Comparison of ENCODE assay signal across 8 mouse cellular contexts in genomic region chr4:65420511-65420931, GRCm38 (mm10).
DNase-seq lines count a peak whose midpoint lies in the region; ATAC-seq lines count a peak whose summit lies in the region.

No protein-coding gene starts in this region.

- no peak overlapping the region for H3K9ac ChIP-seq in forebrain, embryonic 16.5 days (replicated peaks; ENCODE audit: low read depth, low read length)
- no peak overlapping the region for H3K9ac ChIP-seq in kidney, embryonic 14.5 days (ENCODE audit: low read depth, low read length)

- 2% methylated on average over 3 of the region's 3 CpGs for WGBS in forebrain, embryonic 16.5 days
- WGBS in kidney, embryonic 14.5 days, result 25% methylated on average over 3 of the region's 3 CpGs

- peak; percentile 73 for ATAC-seq in forebrain, embryonic 16.5 days
- peak; percentile 81; the same call in 1 of the 2 replicates for ATAC-seq in kidney, embryonic 14.5 days (ENCODE audit: low FRiP score, low TSS enrichment)
- no peak for ATAC-seq in frontal cortex, adult (ENCODE audit: low TSS enrichment)

- peak overlapping the region; percentile 44 for H3K27ac ChIP-seq in forebrain, embryonic 16.5 days (ENCODE audit: low read length)
- peak overlapping the region; percentile 38; the same call in 1 of the 2 replicates for H3K27ac ChIP-seq in kidney, embryonic 14.5 days (ENCODE audit: low read depth, low read length)

- DNase-seq in adrenal gland, adult 2 months, result peak; percentile 20
- DNase-seq in adrenal gland, adult 18-20 months (ENCODE audit: low spot score in 2 of 2), result no peak
- DNase-seq in NIH3T3 (ENCODE audit: low read depth), result peak; percentile 96
- peak; percentile 70 to 88 for DNase-seq in lung, postnatal 4 days
- DNase-seq in thymus, postnatal 4 days, result no peak

- peaks cover 6% of the 10 kb centered on the region for H3K4me1 ChIP-seq in forebrain, embryonic 16.5 days (replicated peaks; ENCODE audit: control insufficient read depth, insufficient read depth, low read length)
- H3K4me1 ChIP-seq in kidney, embryonic 14.5 days (ENCODE audit: control insufficient read depth, insufficient read depth, low read length), result peaks cover 4% of the 10 kb centered on the region; the same call in 1 of the 2 replicates

- no peaks in the 10 kb centered on the region for H3K27me3 ChIP-seq in forebrain, embryonic 16.5 days (replicated peaks; ENCODE audit: control insufficient read depth, insufficient read depth, low read length)
- no peaks in the 10 kb centered on the region for H3K27me3 ChIP-seq in kidney, embryonic 14.5 days (ENCODE audit: control insufficient read depth, insufficient read depth, low read length)

- H3K4me2 ChIP-seq in forebrain, embryonic 16.5 days (ENCODE audit: low read length), result no peak overlapping the region
- H3K4me2 ChIP-seq in kidney, embryonic 14.5 days (replicated peaks; ENCODE audit: low read depth, low read length), result no peak overlapping the region

- H3K9me3 ChIP-seq in forebrain, embryonic 16.5 days (ENCODE audit: control insufficient read depth, low read length), result no peaks in the 10 kb centered on the region
- no peaks in the 10 kb centered on the region for H3K9me3 ChIP-seq in kidney, embryonic 14.5 days (ENCODE audit: control insufficient read depth, low read length)

- no peak overlapping the region for H3K4me3 ChIP-seq in forebrain, embryonic 16.5 days (replicated peaks; ENCODE audit: low read length)
- no peak overlapping the region for H3K4me3 ChIP-seq in kidney, embryonic 14.5 days (ENCODE audit: low read length)

- no peaks in the 10 kb centered on the region for H3K36me3 ChIP-seq in forebrain, embryonic 16.5 days (ENCODE audit: control insufficient read depth, insufficient read depth)
- no peaks in the 10 kb centered on the region for H3K36me3 ChIP-seq in kidney, embryonic 14.5 days (ENCODE audit: control insufficient read depth, insufficient read depth, low read length)

Comparison
In these comparisons a context has a peak if more than half of its experiments do, and no peak if none do; other contexts are left out.
1. DNase-seq: peak in adrenal gland, adult 2 months (single experiment), NIH3T3 (single experiment) and lung, postnatal 4 days (2 of 2); none in adrenal gland, adult 18-20 months (0 of 2) and thymus, postnatal 4 days (single experiment).